Mouse (Mus musculus): ENCODE measurements around the gene Stk10. TPM values are rescaled to one million over a fixed set of nuclear protein-coding genes. Genes with fewer than 3 reads are reported as not detected.
"Not testable (repeated sequence)": the region's sequence is repeated elsewhere in the genome, so short reads cannot be mapped to it uniquely, and the experiment has no call there.

The Stk10 gene
- polyA plus RNA-seq, 1 experiment from 2014 or later = 2.1 TPM

GRCm38 (mm10) chr11:32604663-32605062 lies 71.6 kb downstream of the Stk10 start:
- no peaks in the 10 kb centered on the region for H3K27me3 ChIP-seq (ENCODE audit: low read depth, poor library complexity, severe bottlenecking)
- H3K4me3 ChIP-seq = no peak overlapping the region
- H3K9me3 ChIP-seq (replicated peaks) = no peaks in the 10 kb centered on the region
- H3K27ac ChIP-seq (replicated peaks) = no peak overlapping the region
- H3K4me1 ChIP-seq = peaks cover 16% of the 10 kb centered on the region
- WGBS = 81% methylated on average over 4 of the region's 4 CpGs
- no peak for DNase-seq (ENCODE audit: low spot score)
- no peaks in the 10 kb centered on the region for H3K36me3 ChIP-seq

- Histone ChIP-seq H3K4me3 (no peak overlapping the region), H3K4me1 (peaks cover 15% of the 10 kb centered on the region), H3K27ac (replicated peaks) (no peak overlapping the region), H3K9me3 (replicated peaks) (no peaks in the 10 kb centered on the region), H3K36me3 (no peaks in the 10 kb centered on the region), H3K27me3 (ENCODE audit: low read depth, poor library complexity, severe bottlenecking) (no peaks in the 10 kb centered on the region)
- 81% methylated on average over 7 of the region's 7 CpGs for WGBS
- no peak for DNase-seq (ENCODE audit: low spot score)
Measured at GRCm38 (mm10) chr11:32605131-32605860, 72.2 kb downstream of the Stk10 start.

GRCm38 (mm10) chr11:32605907-32606306 lies 72.8 kb downstream of the Stk10 start:
- Histone ChIP-seq H3K4me3 (no peak overlapping the region), H3K27me3 (ENCODE audit: low read depth, poor library complexity, severe bottlenecking) (no peaks in the 10 kb centered on the region), H3K4me1 (peaks cover 15% of the 10 kb centered on the region), H3K36me3 (no peaks in the 10 kb centered on the region), H3K9me3 (replicated peaks) (no peaks in the 10 kb centered on the region), H3K27ac (replicated peaks) (no peak overlapping the region)
- 88% methylated on average over 3 of the region's 3 CpGs for WGBS
- DNase-seq (ENCODE audit: low spot score) = no peak

- no peaks in the 10 kb centered on the region for H3K36me3 ChIP-seq
- no peak overlapping the region for H3K27ac ChIP-seq (replicated peaks)
- H3K9me3 ChIP-seq (replicated peaks) = no peaks in the 10 kb centered on the region
- peaks cover 6% of the 10 kb centered on the region; the same call in 1 of the 2 replicates for H3K4me1 ChIP-seq
- no peaks in the 10 kb centered on the region for H3K27me3 ChIP-seq (ENCODE audit: low read depth, poor library complexity, severe bottlenecking)
- H3K4me3 ChIP-seq = no peak overlapping the region
- no peak for DNase-seq (ENCODE audit: low spot score)
Measured at GRCm38 (mm10) chr11:32607319-32607718, 74.2 kb downstream of the Stk10 start.

- H3K36me3 ChIP-seq = no peaks in the 10 kb centered on the region
- no peak overlapping the region for H3K4me3 ChIP-seq
- H3K9me3 ChIP-seq (replicated peaks) = no peaks in the 10 kb centered on the region
- no peaks in the 10 kb centered on the region for H3K27me3 ChIP-seq (ENCODE audit: low read depth, poor library complexity, severe bottlenecking)
- no peak for DNase-seq (ENCODE audit: low spot score)
- H3K27ac ChIP-seq (replicated peaks) = no peak overlapping the region
- WGBS = 93% methylated on average over 6 of the region's 6 CpGs
- H3K4me1 ChIP-seq = peaks cover 5% of the 10 kb centered on the region
Measured at GRCm38 (mm10) chr11:32610616-32611015, 77.5 kb downstream of the Stk10 start.

GRCm38 (mm10) chr11:32612304-32612703 lies 79.2 kb downstream of the Stk10 start:
- H3K27ac ChIP-seq (replicated peaks) = no peak overlapping the region

GRCm38 (mm10) chr11:32614463-32614862 lies 81.4 kb downstream of the Stk10 start:
- Histone ChIP-seq H3K27ac (replicated peaks) (no peak overlapping the region; the same call in 1 of the 2 replicates), H3K4me1 (peaks cover 16% of the 10 kb centered on the region), H3K4me3 (no peak overlapping the region), H3K27me3 (ENCODE audit: low read depth, poor library complexity, severe bottlenecking) (no peaks in the 10 kb centered on the region), H3K9me3 (replicated peaks) (no peaks in the 10 kb centered on the region), H3K36me3 (no peaks in the 10 kb centered on the region)
- 95% methylated on average over 29 of the region's 29 CpGs for WGBS
- no peak for DNase-seq (ENCODE audit: low spot score)

More at GRCm38 (mm10) chr11:32612304-32612703, 79.2 kb downstream of the Stk10 start:
- WGBS = 71% methylated on average over 6 of the region's 6 CpGs
- Histone ChIP-seq H3K36me3 (no peaks in the 10 kb centered on the region), H3K27me3 (ENCODE audit: low read depth, poor library complexity, severe bottlenecking) (no peaks in the 10 kb centered on the region), H3K4me1 (peaks cover 10% of the 10 kb centered on the region), H3K9me3 (replicated peaks) (no peaks in the 10 kb centered on the region), H3K4me3 (no peak overlapping the region)
- no peak for DNase-seq (ENCODE audit: low spot score)

- peak overlapping the region; percentile 10; the same call in 1 of the 2 replicates for H3K27ac ChIP-seq (replicated peaks)
- peaks cover 27% of the 10 kb centered on the region for H3K4me1 ChIP-seq
- no peak overlapping the region for H3K4me3 ChIP-seq
- WGBS = 12% methylated on average over 11 of the region's 11 CpGs
- no peaks in the 10 kb centered on the region for H3K9me3 ChIP-seq (replicated peaks)
- peak; percentile 31 for DNase-seq (ENCODE audit: low spot score)
- no peaks in the 10 kb centered on the region for H3K36me3 ChIP-seq
- no peaks in the 10 kb centered on the region for H3K27me3 ChIP-seq (ENCODE audit: low read depth, poor library complexity, severe bottlenecking)
Measured at GRCm38 (mm10) chr11:32615561-32615960, 82.5 kb downstream of the Stk10 start.

- Histone ChIP-seq H3K27me3 (ENCODE audit: low read depth, poor library complexity, severe bottlenecking) (no peaks in the 10 kb centered on the region), H3K4me3 (no peak overlapping the region), H3K27ac (replicated peaks) (no peak overlapping the region), H3K4me1 (peaks cover 30% of the 10 kb centered on the region), H3K36me3 (no peaks in the 10 kb centered on the region), H3K9me3 (replicated peaks) (no peaks in the 10 kb centered on the region)
- no peak for DNase-seq (ENCODE audit: low spot score)
- 74% methylated on average over 6 of the region's 6 CpGs for WGBS
Measured at GRCm38 (mm10) chr11:32616091-32616490, 83.0 kb downstream of the Stk10 start.

- H3K27ac ChIP-seq (replicated peaks) = no peak overlapping the region
- peaks cover 35% of the 10 kb centered on the region for H3K4me1 ChIP-seq
- DNase-seq (ENCODE audit: low spot score) = no peak
- WGBS = 88% methylated on average over 1 of the region's 1 CpGs
- no peaks in the 10 kb centered on the region for H3K9me3 ChIP-seq (replicated peaks)
- H3K4me3 ChIP-seq = no peak overlapping the region
- H3K27me3 ChIP-seq (ENCODE audit: low read depth, poor library complexity, severe bottlenecking) = no peaks in the 10 kb centered on the region
- H3K36me3 ChIP-seq = no peaks in the 10 kb centered on the region
Measured at GRCm38 (mm10) chr11:32618036-32618435, 84.9 kb downstream of the Stk10 start.

- H3K4me3 ChIP-seq; H3K36me3 ChIP-seq; H3K27me3 ChIP-seq (ENCODE audit: low read depth, poor library complexity, severe bottlenecking); H3K9me3 ChIP-seq (replicated peaks); DNase-seq (ENCODE audit: low spot score); H3K27ac ChIP-seq (replicated peaks): not testable (repeated sequence)
- 80% methylated on average over 5 of the region's 5 CpGs for WGBS
- peaks cover 41% of the 10 kb centered on the region for H3K4me1 ChIP-seq
Measured at GRCm38 (mm10) chr11:32618641-32619040, 85.5 kb downstream of the Stk10 start.

- no peak overlapping the region for H3K4me3 ChIP-seq
- no peaks in the 10 kb centered on the region for H3K36me3 ChIP-seq
- H3K9me3 ChIP-seq (replicated peaks) = no peaks in the 10 kb centered on the region
- WGBS = 70% methylated on average over 8 of the region's 8 CpGs
- peak; percentile 14 for DNase-seq (ENCODE audit: low spot score)
- H3K4me1 ChIP-seq = peaks cover 45% of the 10 kb centered on the region
- peak overlapping the region; percentile 53; the same call in 1 of the 2 replicates for H3K27ac ChIP-seq (replicated peaks)
- no peaks in the 10 kb centered on the region for H3K27me3 ChIP-seq (ENCODE audit: low read depth, poor library complexity, severe bottlenecking)
Measured at GRCm38 (mm10) chr11:32619257-32619816, 86.2 kb downstream of the Stk10 start.

GRCm38 (mm10) chr11:32619866-32620456 lies 86.9 kb downstream of the Stk10 start:
- H3K27me3 ChIP-seq (ENCODE audit: low read depth, poor library complexity, severe bottlenecking) = no peaks in the 10 kb centered on the region
- 78% methylated on average over 6 of the region's 6 CpGs for WGBS
- H3K9me3 ChIP-seq (replicated peaks) = no peaks in the 10 kb centered on the region
- H3K36me3 ChIP-seq = no peaks in the 10 kb centered on the region
- DNase-seq (ENCODE audit: low spot score) = peak; percentile 22
- no peak overlapping the region for H3K27ac ChIP-seq (replicated peaks)
- H3K4me3 ChIP-seq = no peak overlapping the region
- peaks cover 45% of the 10 kb centered on the region for H3K4me1 ChIP-seq

Data from midbrain, embryonic 10.5 days (tissue).